9 mouse cellular contexts compared by ENCODE assay signal in the genomic region with DNA sequence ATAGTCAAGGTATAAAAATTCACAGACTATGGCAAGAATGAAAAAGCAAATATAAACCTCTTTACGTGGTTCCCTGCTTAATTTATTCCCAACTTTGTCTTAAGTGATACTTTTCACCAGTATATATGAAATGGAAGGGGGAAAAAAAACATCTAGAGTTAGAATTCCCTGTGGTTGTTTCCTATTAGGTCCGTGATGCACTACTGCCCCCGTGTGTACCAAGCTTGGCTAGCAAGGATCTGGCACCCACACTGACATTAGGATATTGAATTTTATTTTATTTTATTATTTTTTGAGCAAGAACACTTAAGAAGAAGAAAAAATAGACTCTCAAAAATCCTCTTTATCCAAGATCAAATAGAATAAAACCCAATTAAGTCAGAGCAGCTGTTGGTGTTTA.
DNase-seq lines count a peak whose midpoint lies in the region; ATAC-seq and TF ChIP-seq lines count a peak whose summit lies in the region.
"Had no signal": no experiment of that assay in that cellular context is flagged by ENCODE, and none has a peak within 500 bp of the region (broad histone marks: within the 10 kb centered on the region; RNA-seq: fewer than 3 reads in every experiment).

No protein-coding gene starts in this region.

- no peaks in the 10 kb centered on the region for H3K9me3 ChIP-seq in midbrain, embryonic 14.5 days (ENCODE audit: control insufficient read depth, low read length)
- no peaks in the 10 kb centered on the region; the same call in 1 of the 2 replicates for H3K9me3 ChIP-seq in midbrain, embryonic 15.5 days
- H3K9me3 ChIP-seq: limb, embryonic 12.5 days had no signal

- no peaks in the 10 kb centered on the region for H3K27me3 ChIP-seq in midbrain, embryonic 14.5 days (ENCODE audit: control insufficient read depth, insufficient read depth, low read length)
- H3K27me3 ChIP-seq in midbrain, embryonic 15.5 days (replicated peaks) = no peaks in the 10 kb centered on the region

- H3K4me3 ChIP-seq in gastrocnemius, adult 2 months = no peak overlapping the region
- H3K4me3 ChIP-seq in midbrain, embryonic 14.5 days (replicated peaks; ENCODE audit: low read depth, low read length) = no peak overlapping the region
- no peak overlapping the region for H3K4me3 ChIP-seq in midbrain, embryonic 15.5 days
- H3K4me3 ChIP-seq: limb, embryonic 12.5 days had no signal

- no peak overlapping the region for H3K4me2 ChIP-seq in midbrain, embryonic 14.5 days (ENCODE audit: low read length)
- no peak overlapping the region for H3K4me2 ChIP-seq in midbrain, embryonic 15.5 days
- H3K4me2 ChIP-seq: limb, embryonic 12.5 days had no signal

- H3K36me3 ChIP-seq in midbrain, embryonic 14.5 days (ENCODE audit: control insufficient read depth, insufficient read depth, low read length) = no peaks in the 10 kb centered on the region
- no peaks in the 10 kb centered on the region for H3K36me3 ChIP-seq in midbrain, embryonic 15.5 days (replicated peaks)
- H3K36me3 ChIP-seq: limb, embryonic 12.5 days had no signal

- WGBS in midbrain, embryonic 14.5 days = 46% methylated on average over 3 of the region's 3 CpGs
- 36% methylated on average over 3 of the region's 3 CpGs for WGBS in midbrain, embryonic 15.5 days

- ATAC-seq in midbrain, embryonic 14.5 days (ENCODE audit: low FRiP score, low TSS enrichment) = no peak
- ATAC-seq in midbrain, embryonic 15.5 days (replicated peaks) = no peak

- TF ChIP-seq CTCF in gastrocnemius, adult 2 months (IDR thresholded peaks at IDR 0.05) = peak; percentile 57

- H3K4me1 ChIP-seq in midbrain, embryonic 14.5 days (ENCODE audit: control insufficient read depth, insufficient read depth, low read length) = no peaks in the 10 kb centered on the region
- no peaks in the 10 kb centered on the region for H3K4me1 ChIP-seq in midbrain, embryonic 15.5 days
- H3K4me1 ChIP-seq: limb, embryonic 12.5 days had no signal

- H3K27ac ChIP-seq in gastrocnemius, adult 2 months = no peak overlapping the region
- H3K27ac ChIP-seq in midbrain, embryonic 14.5 days (replicated peaks; ENCODE audit: low read depth, low read length) = no peak overlapping the region
- no peak overlapping the region for H3K27ac ChIP-seq in midbrain, embryonic 15.5 days
- H3K27ac ChIP-seq: limb, embryonic 12.5 days had no signal

- DNase-seq in gastrocnemius, adult 2 months = no peak
- no peak for DNase-seq in gastrocnemius, adult 8-10 months (ENCODE audit: low spot score in 2 of 2)
- DNase-seq in midbrain, embryonic 14.5 days = peak; percentile 86
- peak; percentile 19 for DNase-seq in embryo, embryonic 9.5 days (ENCODE audit: extremely low spot score)
- peak; percentile 52 to 73 for DNase-seq in left cerebral cortex, postnatal 14 days (ENCODE audit: low spot score in 2 of 2)
- no peak for DNase-seq in spleen, postnatal 36 days (ENCODE audit: low spot score in 2 of 2)
- DNase-seq in adipocyte (ENCODE audit: low spot score) = no peak

- no peak overlapping the region for H3K9ac ChIP-seq in midbrain, embryonic 14.5 days (replicated peaks; ENCODE audit: low read length)
- H3K9ac ChIP-seq in midbrain, embryonic 15.5 days = no peak overlapping the region
- H3K9ac ChIP-seq: limb, embryonic 12.5 days had no signal

- intact Hi-C loops in gastrocnemius, adult 2 months (cut with DNase I) = no loop called here
- intact Hi-C loops in left cerebral cortex, postnatal 14 days (cut with DNase I) = loop anchor here (10.0 kb wide), 1 partner anchor 1561 kb away; no protein-coding TSS in a partner anchor

Comparison
In these comparisons a context has a peak if more than half of its experiments do, and no peak if none do; other contexts are left out.
1. DNase-seq: peak in midbrain, embryonic 14.5 days (single experiment), embryo, embryonic 9.5 days (single experiment) and left cerebral cortex, postnatal 14 days (2 of 2); none in gastrocnemius, adult 2 months (single experiment), gastrocnemius, adult 8-10 months (0 of 2), spleen, postnatal 36 days (0 of 2) and adipocyte (single experiment).